Mouse (Mus musculus) gastrocnemius, postnatal 36 days (tissue): ENCODE results near the gene Lima1. TPM values are rescaled to one million over a fixed set of nuclear protein-coding genes. Genes with fewer than 3 reads are reported as not detected.
"Not testable (repeated sequence)": the region's sequence is repeated elsewhere in the genome, so short reads cannot be mapped to it uniquely, and the experiment has no call there.

Source experiments
- DNase-seq, 2 experiments: peaks; one replicate each; pipeline ENCODE4 v3.0.0; 2022
- intact Hi-C: fragments of 180-260 bp; cut with DNase I; formaldehyde crosslinking; loops from one replicate; pipeline ENCODE4 v1.15.1; 2025
- total RNA-seq, 2 experiments: library from RNA; stranded (reverse); gene quantifications; 2 replicates each; pipeline ENCODE4 v1.2.3; 2021

Lima1 gene
- total RNA-seq, 2 experiments from 2014 or later, result 9.3 to 10.3 TPM

- no peak for DNase-seq
- intact Hi-C loops, result loop anchor here (10.0 kb wide), 1 partner anchor 58 kb away; no protein-coding TSS in a partner anchor
These were observed 28.6 kb downstream of the Lima1 start for GRCm38 (mm10) chr15:99846633-99847032.

DNA sequence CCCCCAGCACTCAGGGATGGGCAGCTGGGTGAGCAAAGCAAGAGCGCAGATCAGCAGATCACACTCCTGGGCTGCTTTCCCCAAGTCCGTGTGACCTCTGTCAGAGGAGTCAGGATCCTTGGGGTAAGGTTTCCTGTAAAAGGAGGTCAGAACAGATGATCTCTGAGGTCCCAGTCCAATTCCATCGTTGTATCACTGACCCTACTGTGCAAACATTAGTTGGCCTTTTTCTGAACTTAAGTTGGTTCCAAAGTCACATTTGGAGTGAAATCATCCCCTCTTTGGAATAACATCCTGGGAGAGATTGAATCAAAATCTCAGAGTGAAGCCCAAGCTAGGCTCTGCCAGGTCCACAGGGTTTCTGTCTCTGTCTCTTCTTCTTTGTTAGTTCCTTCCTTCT lies 31.4 kb downstream of the Lima1 start:
- intact Hi-C loops, result loop anchor here (10.0 kb wide), 1 partner anchor 61 kb away; no protein-coding TSS in a partner anchor
- DNase-seq, result no peak

GRCm38 (mm10) chr15:99839910-99840309 lies 35.3 kb downstream of the Lima1 start:
- DNase-seq, result peak; percentile 51 to 67
- intact Hi-C loops, result loop anchor here (10.0 kb wide), 1 partner anchor 65 kb away; no protein-coding TSS in a partner anchor

DNA sequence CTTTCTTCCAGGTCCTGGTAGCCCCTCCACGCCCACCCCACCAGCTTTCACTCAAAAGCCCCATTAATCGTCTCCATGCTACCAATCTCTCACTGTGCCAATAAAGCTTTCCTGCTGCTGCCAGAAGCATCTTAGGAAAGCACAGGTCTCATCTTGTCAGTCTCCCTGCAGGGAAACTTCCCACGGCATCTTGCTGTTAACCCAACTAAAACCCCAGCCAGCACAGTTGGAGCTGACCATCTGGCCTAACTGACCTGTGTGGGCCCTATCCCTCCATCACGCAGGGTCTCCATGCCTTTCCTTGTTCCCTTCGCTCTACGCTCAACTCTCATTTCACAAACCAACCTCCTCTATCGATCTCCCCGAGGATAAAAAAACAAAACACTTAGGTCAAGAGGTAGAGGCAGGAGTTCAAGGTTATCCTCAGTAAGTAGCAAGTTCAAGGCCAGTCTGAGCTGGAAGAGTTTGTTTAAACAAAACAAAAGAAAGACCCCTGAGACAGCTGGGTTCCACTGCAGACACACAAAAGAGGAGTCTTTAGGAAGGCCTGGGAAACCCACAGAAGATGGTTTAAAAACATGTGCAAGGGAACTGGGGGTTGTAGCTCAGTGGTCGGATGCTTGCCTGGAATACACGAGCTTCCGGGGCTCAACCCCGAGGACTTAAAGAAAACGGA lies 36.0 kb downstream of the Lima1 start:
- DNase-seq, result no peak
- intact Hi-C loops, result no loop called here

DNA sequence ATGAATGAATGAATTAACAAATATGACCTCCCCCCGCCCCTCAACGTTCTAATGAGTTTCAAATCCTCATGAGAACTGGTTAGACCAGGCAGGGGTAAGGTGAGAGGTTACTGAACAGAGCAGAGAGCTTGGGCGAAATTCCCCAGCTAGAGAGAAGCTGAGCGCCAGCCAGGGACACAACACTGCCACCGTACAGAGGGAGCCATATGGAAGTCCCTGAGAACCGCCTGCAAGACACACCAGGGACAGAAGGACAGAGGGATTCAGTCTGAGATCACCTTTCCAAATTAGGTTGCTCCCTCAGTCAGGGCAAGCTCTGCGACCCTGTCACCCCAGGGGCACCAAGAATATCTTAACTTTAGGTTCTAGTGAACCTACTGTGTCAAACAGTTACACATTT lies 37.7 kb downstream of the Lima1 start:
- DNase-seq, result no peak
- intact Hi-C loops, result no loop called here

GRCm38 (mm10) chr15:99835191-99835590 lies 40.1 kb downstream of the Lima1 start:
- intact Hi-C loops, result no loop called here
- DNase-seq, result no peak

DNA sequence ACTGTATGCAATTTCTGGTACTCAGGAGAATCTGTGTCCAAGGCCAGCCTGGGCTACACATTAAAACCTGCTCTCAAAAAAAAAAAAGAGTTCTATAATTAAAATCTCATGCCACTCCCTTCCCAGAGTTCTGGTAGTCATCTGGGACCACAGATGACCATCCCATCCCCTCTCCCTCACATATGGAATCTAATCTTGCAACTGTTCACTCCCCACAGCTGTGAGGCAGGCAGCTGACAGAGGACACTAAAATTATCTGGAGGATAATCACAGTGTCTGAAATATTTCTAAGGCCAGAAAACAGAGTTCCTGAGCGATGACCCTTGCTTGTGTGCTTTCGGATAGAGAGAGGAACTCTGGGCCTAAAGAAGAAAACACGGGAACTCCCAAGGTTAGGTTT lies 40.6 kb downstream of the Lima1 start:
- DNase-seq, result no peak
- intact Hi-C loops, result no loop called here

GRCm38 (mm10) chr15:99833648-99834454 lies 41.4 kb downstream of the Lima1 start:
- no peak for DNase-seq
- intact Hi-C loops, result no loop called here

- intact Hi-C loops, result no loop called here
- no peak for DNase-seq
These were observed 43.7 kb downstream of the Lima1 start for GRCm38 (mm10) chr15:99831535-99831934.

DNA sequence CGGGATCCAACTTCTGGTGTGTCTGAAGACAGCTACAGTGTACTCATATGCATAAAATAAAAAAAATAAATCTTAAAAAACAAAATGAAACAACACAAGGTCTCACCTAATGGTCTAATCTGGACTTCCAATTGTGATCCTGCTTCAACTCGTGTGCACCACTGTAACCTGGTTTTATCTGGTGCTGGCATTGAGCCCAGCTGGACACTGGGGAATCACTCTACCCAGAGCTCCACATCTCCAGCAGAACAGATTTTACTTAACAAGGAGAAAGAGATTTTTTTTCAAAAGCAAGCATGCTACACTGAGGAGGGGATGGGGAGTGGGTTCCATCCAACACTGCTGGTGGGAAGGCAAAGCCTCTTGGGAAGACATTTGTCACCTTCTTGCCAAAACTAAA lies 47.2 kb downstream of the Lima1 start:
- no peak for DNase-seq
- intact Hi-C loops, result no loop called here

DNA sequence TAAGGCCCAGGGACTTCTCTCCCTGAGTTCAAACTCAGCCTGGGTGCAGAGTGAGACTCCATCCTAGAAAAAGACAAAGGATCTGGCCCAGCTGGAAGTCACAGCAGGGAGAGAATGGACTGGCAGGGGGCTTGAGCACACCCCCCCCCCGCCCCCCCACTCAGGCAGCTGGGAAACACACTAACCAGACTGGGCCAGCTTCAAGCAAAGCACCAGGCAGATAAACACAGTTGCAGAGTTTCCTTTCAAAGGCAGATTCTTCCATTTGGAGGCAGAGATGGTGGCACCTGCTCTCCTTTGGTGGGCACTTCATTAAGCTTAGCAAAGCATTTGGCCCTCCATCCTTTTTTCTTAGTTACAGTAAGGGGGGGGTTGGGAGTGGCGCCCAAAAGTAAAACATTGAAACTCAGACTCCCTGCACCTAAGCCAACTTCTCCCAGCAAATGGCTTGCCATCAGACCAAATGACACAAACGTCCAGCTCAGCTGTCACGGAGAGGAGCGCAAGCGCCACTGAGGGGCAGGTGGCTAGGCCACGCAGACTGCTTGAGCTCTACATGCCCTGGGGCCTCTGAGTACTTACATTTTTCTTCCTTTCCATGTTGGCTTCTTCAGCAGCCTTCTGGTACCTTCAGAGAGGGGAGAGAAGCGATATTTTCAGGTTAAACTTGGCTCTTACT lies 48.9 kb downstream of the Lima1 start:
- intact Hi-C loops, result no loop called here

GRCm38 (mm10) chr15:99825211-99825610 lies 50.0 kb downstream of the Lima1 start:
- DNase-seq, result no peak
- intact Hi-C loops, result no loop called here

More for the DNA sequence above, 48.9 kb downstream of the Lima1 start:
- no peak for DNase-seq

GRCm38 (mm10) chr15:99823322-99823898 lies 51.8 kb downstream of the Lima1 start:
- intact Hi-C loops, result no loop called here

DNA sequence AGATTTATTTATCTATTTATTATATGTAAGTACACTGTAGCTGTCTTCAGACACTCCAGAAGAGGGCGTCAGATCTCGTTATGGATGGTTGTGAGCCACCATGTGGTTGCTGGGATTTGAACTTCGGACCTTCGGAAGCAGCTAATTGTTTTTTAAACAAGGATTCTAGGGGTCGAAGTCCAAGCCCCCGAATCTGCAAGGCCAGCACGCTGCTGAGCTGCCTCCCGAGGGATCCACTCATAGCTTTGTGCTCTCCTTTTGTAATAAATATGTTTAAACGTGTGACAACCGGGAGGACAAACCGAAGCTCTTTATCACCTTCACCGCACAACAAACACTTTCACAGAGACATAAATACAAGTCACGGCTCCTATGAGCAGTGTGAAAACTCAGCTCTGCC lies 52.8 kb downstream of the Lima1 start:
- DNase-seq, intact Hi-C loops: not testable (repeated sequence)

More at GRCm38 (mm10) chr15:99823322-99823898, 51.8 kb downstream of the Lima1 start:
- no peak for DNase-seq

GRCm38 (mm10) chr15:99819621-99820279 lies 55.5 kb downstream of the Lima1 start:
- peak; percentile 43 to 56 for DNase-seq
- intact Hi-C loops, result loop anchor here (1.0 kb wide), 1 partner anchor 17 kb away; no protein-coding TSS in a partner anchor

- no peak for DNase-seq
- intact Hi-C loops, result no loop called here
These were observed 56.2 kb downstream of the Lima1 start for GRCm38 (mm10) chr15:99819109-99819440.

- DNase-seq, result peak in 1 of 2 experiments; percentile 41
- intact Hi-C loops, result no loop called here
These were observed 56.7 kb downstream of the Lima1 start for GRCm38 (mm10) chr15:99818321-99819108.

GRCm38 (mm10) chr15:99817343-99818235 lies 57.7 kb downstream of the Lima1 start:
- DNase-seq, result no peak
- intact Hi-C loops, result no loop called here
